Mouse (Mus musculus) testis, postnatal 14 days (tissue): ENCODE results near the gene Vmn2r75.
"Not testable (repeated sequence)": the region's sequence is repeated elsewhere in the genome, so short reads cannot be mapped to it uniquely, and the experiment has no call there.

Experiments used
- DNase-seq: peaks from one replicate; pipeline ENCODE4 v3.0.0; 2021; ENCODE audit warnings: low spot score

Gene Vmn2r75

GRCm38 (mm10) chr7:86171678-86172077, at the start of gene Vmn2r75:
Gene Vmn2r75, minus strand, starts transcription at chr7:86171778.
- not testable (repeated sequence) for DNase-seq

GRCm38 (mm10) chr7:86211345-86211744, 39.8 kb upstream of the Vmn2r75 start:
- no peak for DNase-seq
